Comparison of ENCODE assay signal across 33 mouse cellular contexts in the genomic region with DNA sequence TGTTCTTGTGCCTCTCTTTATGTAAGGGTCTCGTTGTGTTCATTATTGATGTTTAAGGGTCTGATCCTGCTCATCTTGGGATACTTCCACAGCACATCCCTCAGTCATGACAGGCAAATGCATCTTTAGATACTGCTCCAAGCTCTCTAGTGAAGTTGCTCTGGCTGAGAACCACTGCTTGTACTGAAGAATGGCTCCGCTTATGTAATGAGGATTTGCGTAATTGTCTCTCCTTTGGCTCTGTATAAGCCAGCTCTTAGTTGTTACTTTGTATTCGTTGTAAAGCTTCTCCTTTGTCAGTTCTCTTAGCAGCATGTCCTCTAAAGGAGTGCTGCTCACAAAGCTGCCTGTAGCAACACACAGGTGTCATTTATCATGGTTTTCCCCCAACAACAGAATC. TPM values are rescaled to one million over a fixed set of nuclear protein-coding genes. Genes with fewer than 3 reads are reported as not detected.
"Had no signal": no experiment of that assay in that cellular context is flagged by ENCODE, and none has a peak within 500 bp of the region (broad histone marks: within the 10 kb centered on the region; RNA-seq: fewer than 3 reads in every experiment).

No protein-coding gene starts in this region.

- H3K4me1 ChIP-seq: hindbrain, embryonic 13.5 days; hindbrain, embryonic 15.5 days; kidney, embryonic 15.5 days; limb, embryonic 10.5 days; limb, embryonic 12.5 days had no signal

- H3K4me2 ChIP-seq: heart, embryonic 11.5 days; heart, embryonic 13.5 days; heart, embryonic 15.5 days; hindbrain, embryonic 13.5 days; hindbrain, embryonic 15.5 days; kidney, embryonic 15.5 days; limb, embryonic 12.5 days; liver, embryonic 11.5 days had no signal

- H3K27me3 ChIP-seq: heart, embryonic 13.5 days; heart, embryonic 15.5 days; hindbrain, embryonic 13.5 days; hindbrain, embryonic 15.5 days; kidney, embryonic 15.5 days; limb, embryonic 12.5 days had no signal

- H3K9ac ChIP-seq: heart, embryonic 13.5 days; heart, embryonic 15.5 days; hindbrain, embryonic 13.5 days; hindbrain, embryonic 15.5 days; kidney, embryonic 15.5 days; limb, embryonic 12.5 days; liver, embryonic 14.5 days had no signal

- ATAC-seq: hindbrain, postnatal 0 days; intestine, embryonic 16.5 days had no signal

- DNase-seq: gastrocnemius, postnatal 10 days; gastrocnemius, postnatal 25 days; heart, adult 11 months; heart, adult 2 months; heart, postnatal 14 days; heart, postnatal 36 days; kidney, adult 11 months; kidney, adult 2 months; kidney, adult 9 months; kidney, postnatal 14 days; kidney, postnatal 36 days had no signal

- H3K27ac ChIP-seq: heart, adult 2 months; heart, embryonic 15.5 days; hindbrain, embryonic 13.5 days; hindbrain, embryonic 15.5 days; hindbrain, postnatal 0 days; kidney, embryonic 15.5 days; kidney, postnatal 0 days; left cerebral cortex, adult 2 months; limb, embryonic 10.5 days; limb, embryonic 12.5 days; liver, embryonic 14.5 days had no signal

- H3K9me3 ChIP-seq: heart, embryonic 13.5 days; heart, embryonic 15.5 days; hindbrain, embryonic 13.5 days; hindbrain, embryonic 15.5 days; kidney, embryonic 15.5 days; limb, embryonic 10.5 days; limb, embryonic 12.5 days had no signal

- H3K4me3 ChIP-seq: heart, adult 2 months; heart, embryonic 13.5 days; heart, embryonic 15.5 days; hindbrain, embryonic 13.5 days; hindbrain, embryonic 15.5 days; kidney, embryonic 15.5 days; left cerebral cortex, adult 2 months; limb, embryonic 10.5 days; limb, embryonic 12.5 days had no signal

RNA-seq across cellular contexts. Expression of gene Aqp8, which starts 55.1 kb away (rescaled TPM):
- total RNA-seq: gastrocnemius, postnatal 10 days; gastrocnemius, postnatal 25 days; hematopoietic stem cell, adult 5-6 weeks; hindbrain, postnatal 0 days; layer of hippocampus, adult 18-20 months; layer of hippocampus, postnatal 10 days; layer of hippocampus, postnatal 25 days; left cerebral cortex, adult 2 months; left cerebral cortex, postnatal 14 days; left cerebral cortex, postnatal 36 days had no signal
- polyA plus RNA-seq: frontal cortex, adult 2 months; hindbrain, embryonic 13.5 days; hindbrain, embryonic 15.5 days; large intestine, adult 2 months had no signal
